Mouse (Mus musculus): ENCODE results near the gene Gramd4. TPM values are rescaled to one million over a fixed set of nuclear protein-coding genes. Genes with fewer than 3 reads are reported as not detected.
"Not testable (repeated sequence)": the region's sequence is repeated elsewhere in the genome, so short reads cannot be mapped to it uniquely, and the experiment has no call there.

Gramd4 gene
- polyA plus RNA-seq, 1 experiment from 2014 or later: 8.6 TPM

DNA sequence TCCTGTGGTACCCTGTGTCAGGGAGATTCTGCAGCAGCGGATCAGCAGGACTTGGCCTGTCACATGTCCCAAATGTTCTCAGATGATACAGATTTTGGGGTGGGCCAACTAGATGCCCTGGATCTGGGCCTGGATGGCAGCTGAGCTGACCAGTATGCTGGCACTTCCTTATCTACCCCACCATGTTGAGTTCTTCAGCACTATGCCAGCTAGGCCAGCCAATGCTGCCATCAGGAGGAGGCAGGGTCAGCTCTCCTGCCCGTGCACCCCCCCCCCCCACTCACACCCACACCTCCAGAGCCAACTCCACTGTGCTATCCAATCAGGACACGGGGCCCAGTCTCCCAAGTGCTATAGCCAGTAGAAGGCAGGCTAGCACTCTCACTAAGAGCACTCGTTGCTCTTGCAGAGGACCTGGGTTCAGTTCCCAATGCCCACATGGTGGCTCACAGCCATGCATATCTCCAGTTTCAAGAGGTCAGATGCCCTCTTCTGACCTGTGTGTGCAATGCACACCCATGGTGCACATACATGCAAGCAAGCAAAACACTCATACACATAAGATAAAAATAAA lies 7.2 kb upstream of the Gramd4 start:
- no peak for ATAC-seq (ENCODE audit: insufficient read depth)

DNA sequence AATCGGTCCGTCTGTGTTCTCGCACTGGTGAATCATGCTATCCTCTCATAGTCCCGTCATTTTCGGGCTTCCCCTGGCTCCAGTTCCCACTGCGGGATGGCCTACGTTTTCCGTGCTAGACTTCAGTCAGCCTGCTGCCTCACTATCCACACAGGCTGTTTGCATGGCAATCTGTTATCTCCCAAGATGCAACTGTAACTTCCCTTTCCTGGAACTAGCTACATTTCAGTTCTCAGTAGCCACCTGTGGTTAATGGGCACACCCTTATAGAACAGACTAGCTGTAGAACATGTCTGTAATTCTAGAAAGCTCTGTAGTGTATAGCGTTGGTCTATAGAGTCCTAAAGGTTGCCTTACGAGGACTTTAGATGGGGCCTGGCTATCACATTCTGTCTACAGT lies 6.3 kb upstream of the Gramd4 start:
- no peak overlapping the region for H3K9ac ChIP-seq
- no peak for DNase-seq
- no peak for TF ChIP-seq CTCF (IDR thresholded peaks at IDR 0.05; ENCODE audit: low read depth)
- H3K27ac ChIP-seq (ENCODE audit: low read depth): no peak overlapping the region
- H3K36me3 ChIP-seq (ENCODE audit: insufficient read depth): no peaks in the 10 kb centered on the region
- 77% methylated on average over 10 of the region's 10 CpGs for WGBS
- no peaks in the 10 kb centered on the region for H3K27me3 ChIP-seq (ENCODE audit: insufficient read depth, low read length)
- H3K4me3 ChIP-seq (ENCODE audit: low read depth, low read length): no peak overlapping the region
- ATAC-seq (ENCODE audit: insufficient read depth): no peak
- no peaks in the 10 kb centered on the region for H3K4me1 ChIP-seq (ENCODE audit: insufficient read depth)
- no peaks in the 10 kb centered on the region for H3K9me3 ChIP-seq (ENCODE audit: low read depth, low read length)
- no peak overlapping the region for H3K4me2 ChIP-seq

More for the DNA sequence above, 7.2 kb upstream of the Gramd4 start:
- Histone ChIP-seq H3K4me3 (ENCODE audit: low read depth, low read length) (no peak overlapping the region), H3K27me3 (ENCODE audit: insufficient read depth, low read length) (no peaks in the 10 kb centered on the region), H3K4me1 (ENCODE audit: insufficient read depth) (no peaks in the 10 kb centered on the region), H3K36me3 (ENCODE audit: insufficient read depth) (no peaks in the 10 kb centered on the region), H3K9ac (no peak overlapping the region), H3K4me2 (no peak overlapping the region), H3K27ac (ENCODE audit: low read depth) (no peak overlapping the region), H3K9me3 (ENCODE audit: low read depth, low read length) (no peaks in the 10 kb centered on the region)
- no peak for TF ChIP-seq CTCF (IDR thresholded peaks at IDR 0.05; ENCODE audit: low read depth)
- WGBS: 74% methylated on average over 4 of the region's 4 CpGs
- DNase-seq: no peak

DNA sequence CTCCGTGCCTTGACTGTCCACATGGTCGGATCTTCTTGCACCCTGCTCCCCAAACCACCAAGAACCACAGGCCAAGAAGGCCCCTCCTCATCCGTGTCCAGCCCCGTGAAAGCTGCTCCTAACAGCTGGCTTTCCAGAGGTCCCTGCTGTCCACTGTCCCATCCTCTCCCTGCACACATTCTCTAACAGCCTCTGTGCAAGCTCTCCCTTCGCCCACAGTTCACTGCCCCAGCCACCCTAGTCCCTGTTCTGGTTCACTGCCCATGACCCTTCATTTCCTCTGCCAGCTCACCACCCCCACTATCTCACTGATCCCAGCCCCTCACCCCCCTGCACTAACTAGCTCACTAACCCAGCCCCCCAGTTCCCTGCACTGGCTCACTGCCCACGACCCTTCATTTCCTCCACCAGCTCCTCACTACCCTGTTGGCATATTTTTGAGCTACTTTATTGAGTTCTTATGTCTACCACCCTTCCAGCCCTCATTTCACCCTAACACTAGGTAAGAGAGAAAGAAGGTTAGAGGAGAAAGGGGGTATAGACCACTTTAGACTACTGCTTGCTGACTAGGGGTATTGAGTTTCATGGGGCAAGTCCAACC lies 5.5 kb upstream of the Gramd4 start:
- DNase-seq: no peak
- no peak for ATAC-seq (ENCODE audit: insufficient read depth)
- Histone ChIP-seq H3K4me2 (no peak overlapping the region), H3K27ac (ENCODE audit: low read depth) (no peak overlapping the region), H3K9ac (no peak overlapping the region), H3K4me3 (ENCODE audit: low read depth, low read length) (no peak overlapping the region), H3K27me3 (ENCODE audit: insufficient read depth, low read length) (no peaks in the 10 kb centered on the region), H3K4me1 (ENCODE audit: insufficient read depth) (no peaks in the 10 kb centered on the region), H3K36me3 (ENCODE audit: insufficient read depth) (no peaks in the 10 kb centered on the region), H3K9me3 (ENCODE audit: low read depth, low read length) (no peaks in the 10 kb centered on the region)
- 63% methylated on average over 6 of the region's 6 CpGs for WGBS
- TF ChIP-seq CTCF (IDR thresholded peaks at IDR 0.05; ENCODE audit: low read depth): no peak

DNA sequence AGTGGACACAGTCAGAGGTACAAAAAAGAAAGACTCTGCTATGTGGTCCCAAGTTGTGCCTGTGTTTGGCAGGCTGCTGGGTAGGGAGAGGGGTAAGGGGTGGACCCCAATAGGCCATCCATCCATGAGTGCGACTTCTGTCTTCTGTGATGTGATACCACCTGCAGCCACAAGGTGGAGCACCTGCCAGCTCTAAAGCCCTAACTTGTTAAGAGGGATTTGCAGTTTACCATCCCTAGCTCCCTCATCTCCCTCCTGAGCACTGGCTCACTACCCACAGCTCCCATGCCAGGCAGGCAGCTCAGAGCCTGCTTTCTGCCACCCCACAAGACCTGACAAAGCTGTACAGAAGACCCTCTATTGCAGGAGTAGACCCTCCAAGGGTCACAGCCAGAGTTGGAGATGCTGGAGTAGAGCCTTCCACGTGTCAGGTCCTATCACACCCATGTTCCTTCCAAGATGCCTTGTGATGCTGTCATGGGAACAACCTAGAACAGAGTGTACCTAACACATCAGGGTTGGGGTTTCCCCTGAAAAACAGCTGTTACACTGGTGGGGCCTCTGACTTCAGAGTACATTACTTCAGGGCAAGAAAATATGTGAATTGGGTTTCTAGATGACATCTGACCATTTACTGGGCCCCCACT lies 3.5 kb upstream of the Gramd4 start:
- no peaks in the 10 kb centered on the region for H3K36me3 ChIP-seq (ENCODE audit: insufficient read depth)
- DNase-seq (peak; percentile 92), ATAC-seq (ENCODE audit: insufficient read depth) (0 out of 2 replicates have a peak, but pooled peaks have one; percentile 7)
- no peaks in the 10 kb centered on the region for H3K27me3 ChIP-seq (ENCODE audit: insufficient read depth, low read length)
- TF ChIP-seq CTCF (IDR thresholded peaks at IDR 0.05; ENCODE audit: low read depth): peak; percentile 97
- H3K9ac ChIP-seq: no peak overlapping the region
- no peak overlapping the region for H3K27ac ChIP-seq (ENCODE audit: low read depth)
- H3K4me1 ChIP-seq (ENCODE audit: insufficient read depth): 0 out of 2 replicates have a peak, but pooled peaks cover 3% of the 10 kb centered on the region
- H3K4me3 ChIP-seq (ENCODE audit: low read depth, low read length): no peak overlapping the region
- no peaks in the 10 kb centered on the region for H3K9me3 ChIP-seq (ENCODE audit: low read depth, low read length)
- WGBS: 32% methylated on average over 2 of the region's 2 CpGs
- H3K4me2 ChIP-seq: no peak overlapping the region

DNA sequence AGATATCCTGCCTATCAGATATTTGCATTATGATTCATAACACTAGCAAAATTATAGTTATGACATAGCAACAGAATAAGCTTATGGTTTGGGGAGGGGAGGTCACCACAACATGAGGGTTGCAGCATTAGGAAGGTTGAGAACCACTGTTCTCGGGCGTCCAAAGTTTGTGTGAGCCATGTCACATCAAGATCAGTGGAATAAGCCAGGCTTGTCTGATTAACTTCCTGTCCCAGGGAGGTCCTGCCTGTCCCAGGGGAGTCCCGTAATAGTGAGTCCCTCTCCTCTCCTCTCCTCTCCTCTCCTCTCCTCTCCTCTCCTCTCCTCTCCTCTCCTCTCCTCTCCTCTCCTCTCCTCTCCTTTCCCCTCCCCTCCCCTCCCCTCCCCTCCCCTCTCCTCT lies 2.6 kb upstream of the Gramd4 start:
- 41% methylated on average over 3 of the region's 3 CpGs for WGBS
- not testable (repeated sequence) for H3K27ac ChIP-seq (ENCODE audit: low read depth); H3K9me3 ChIP-seq (ENCODE audit: low read depth, low read length)

DNA sequence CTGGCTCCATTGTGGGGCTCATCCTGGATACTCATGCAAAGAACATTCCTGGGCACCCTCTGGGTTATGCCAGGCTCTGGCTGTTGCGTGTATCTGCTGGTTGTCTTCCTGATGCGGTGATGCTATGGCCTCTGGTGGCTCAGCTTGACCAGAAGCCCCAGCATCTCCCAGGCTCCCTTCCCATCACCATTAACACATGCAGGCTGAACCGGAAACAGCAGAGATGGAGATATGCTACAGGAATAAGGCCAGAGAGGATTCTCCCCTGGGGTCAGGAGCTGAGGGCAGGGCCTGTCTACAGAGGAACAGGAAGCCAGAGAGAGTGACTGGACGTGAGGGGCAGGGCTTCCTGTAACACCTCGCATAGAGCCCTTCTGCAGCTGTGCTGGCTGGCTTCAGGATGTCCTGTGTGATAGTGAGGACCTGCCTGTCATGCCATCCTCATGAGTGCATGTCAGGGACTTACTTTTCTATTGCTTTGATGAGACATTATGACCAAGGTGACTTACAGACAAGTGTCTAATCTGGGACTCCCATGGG lies 1.2 kb upstream of the Gramd4 start:
- no peak for DNase-seq
- no peak overlapping the region for H3K27ac ChIP-seq (ENCODE audit: low read depth)
- no peak overlapping the region for H3K4me3 ChIP-seq (ENCODE audit: low read depth, low read length)
- H3K27me3 ChIP-seq (ENCODE audit: insufficient read depth, low read length): no peaks in the 10 kb centered on the region
- no peaks in the 10 kb centered on the region for H3K9me3 ChIP-seq (ENCODE audit: low read depth, low read length)
- no peak overlapping the region for H3K9ac ChIP-seq
- TF ChIP-seq CTCF (IDR thresholded peaks at IDR 0.05; ENCODE audit: low read depth): no peak
- H3K4me2 ChIP-seq: no peak overlapping the region
- H3K4me1 ChIP-seq (ENCODE audit: insufficient read depth): peaks cover 4% of the 10 kb centered on the region; the same call in 1 of the 2 replicates
- no peak for ATAC-seq (ENCODE audit: insufficient read depth)
- 79% methylated on average over 5 of the region's 5 CpGs for WGBS
- no peaks in the 10 kb centered on the region for H3K36me3 ChIP-seq (ENCODE audit: insufficient read depth)

More for the DNA sequence above, 2.6 kb upstream of the Gramd4 start:
- not testable (repeated sequence) for H3K36me3 ChIP-seq (ENCODE audit: insufficient read depth); H3K4me3 ChIP-seq (ENCODE audit: low read depth, low read length); H3K27me3 ChIP-seq (ENCODE audit: insufficient read depth, low read length); H3K4me1 ChIP-seq (ENCODE audit: insufficient read depth); ATAC-seq (ENCODE audit: insufficient read depth); DNase-seq; H3K4me2 ChIP-seq; H3K9ac ChIP-seq

DNA sequence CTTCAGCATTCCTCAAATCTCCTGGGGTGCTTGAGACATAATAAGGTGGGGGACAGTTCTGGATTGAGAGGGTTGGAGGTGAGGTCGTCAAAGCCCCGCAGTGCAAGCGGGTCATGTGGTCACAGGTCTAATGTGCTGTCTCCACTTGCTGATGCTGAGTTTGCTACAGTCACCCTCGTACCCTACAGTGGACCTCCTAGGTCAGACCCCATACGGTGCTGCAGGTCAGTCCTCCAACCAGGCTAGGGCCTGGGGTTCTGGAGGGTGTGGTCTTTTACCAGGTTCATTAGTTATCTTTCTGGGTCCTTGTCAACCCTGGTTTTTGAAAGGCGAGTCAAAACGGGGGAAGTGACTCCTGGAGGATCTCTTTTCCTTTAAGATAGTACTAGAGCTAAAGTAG lies 413 bp downstream of the Gramd4 start:
- ATAC-seq (ENCODE audit: insufficient read depth) (peak; percentile 19; the same call in 1 of the 2 replicates), DNase-seq (peak; percentile 31)
- Histone ChIP-seq H3K27ac (ENCODE audit: low read depth) (peak overlapping the region; percentile 6), H3K4me3 (ENCODE audit: low read depth, low read length) (peak overlapping the region; percentile 85), H3K36me3 (ENCODE audit: insufficient read depth) (no peaks in the 10 kb centered on the region), H3K9me3 (ENCODE audit: low read depth, low read length) (no peaks in the 10 kb centered on the region), H3K27me3 (ENCODE audit: insufficient read depth, low read length) (no peaks in the 10 kb centered on the region), H3K9ac (peak overlapping the region; percentile 94), H3K4me2 (peak overlapping the region; percentile 96), H3K4me1 (ENCODE audit: insufficient read depth) (peaks cover 10% of the 10 kb centered on the region; the same call in 1 of the 2 replicates)
- 9% methylated on average over 7 of the region's 7 CpGs for WGBS
- TF ChIP-seq CTCF (IDR thresholded peaks at IDR 0.05; ENCODE audit: low read depth): no peak
